Mouse (Mus musculus): ENCODE measurements around the gene Xlr4b. TPM values are rescaled to one million over a fixed set of nuclear protein-coding genes. Genes with fewer than 3 reads are reported as not detected.

Gene Xlr4b
- 1 to 10 TPM in 1 of 2 experiments, not detected in 1; 3.1 TPM for total RNA-seq (2023)

GRCm38 (mm10) chrX:73213819-73214564, at the start of gene Xlr4b:
TSS of gene Xlr4b (plus strand) at chrX:73214333.

GRCm38 (mm10) chrX:73176889-73177288, 37.2 kb upstream of the Xlr4b start, which contains the start of gene Spin2d:
TSS of gene Spin2d (minus strand) at chrX:73176989.

GRCm38 (mm10) chrX:73191934-73192333, 22.2 kb upstream of the Xlr4b start, which contains the start of gene Xlr3b:
TSS of gene Xlr3b (plus strand) at chrX:73192207.

GRCm38 (mm10) chrX:73227914-73228605, 13.9 kb downstream of the Xlr4b start, which contains the start of gene F8a:
TSS of gene F8a (plus strand) at chrX:73228291.

GRCm38 (mm10) chrX:73242821-73243325, 28.7 kb downstream of the Xlr4b start, which contains the start of gene Xlr4c:
TSS of gene Xlr4c (minus strand) at chrX:73243130.

GRCm38 (mm10) chrX:73265270-73265669, 51.1 kb downstream of the Xlr4b start, which contains the start of gene Xlr3c:
TSS of gene Xlr3c (minus strand) at chrX:73265390.

Other genes with a start within 250 kb of the Xlr4b start
- gene Zfp185, start 227.0 kb upstream of the Xlr4b start, total RNA-seq (2023): under 1 TPM in 1 of 2 experiments, not detected in 1; 0.11 TPM
- under 1 TPM; 0.44 to 0.75 TPM for gene Pnma5, start 177.2 kb upstream of the Xlr4b start, total RNA-seq (2023)
- not detected for gene Pnma3, start 149.5 kb upstream of the Xlr4b start, total RNA-seq (2023)
- gene Xlr4a, start 131.9 kb upstream of the Xlr4b start, total RNA-seq (2023): 1 to 10 TPM in 1 of 2 experiments, under 1 TPM in 1; 0.48 to 2.6 TPM
- gene Xlr3a, start 117.2 kb upstream of the Xlr4b start, total RNA-seq (2023): not detected
- gene Gm14685, start 97.3 kb upstream of the Xlr4b start, total RNA-seq (2023): under 1 TPM in 1 of 2 experiments, not detected in 1; 0.20 TPM
- gene Xlr5b, start 65.5 kb upstream of the Xlr4b start, total RNA-seq (2023): not detected
- gene DXBay18, start 64.9 kb upstream of the Xlr4b start, total RNA-seq (2023): not detected
- gene Spin2d, start 37.3 kb upstream of the Xlr4b start, total RNA-seq (2023): not detected
- gene Xlr3b, start 22.1 kb upstream of the Xlr4b start, total RNA-seq (2023): 1 to 10 TPM in 1 of 2 experiments, under 1 TPM in 1; 0.26 to 2.4 TPM
- gene F8a, start 14.0 kb downstream of the Xlr4b start, total RNA-seq (2023): 1 to 10 TPM; 3.6 to 4.1 TPM
- gene Xlr4c, start 28.8 kb downstream of the Xlr4b start, total RNA-seq (2023): 1 to 10 TPM; 1.6 to 3.3 TPM
- gene Xlr3c, start 51.1 kb downstream of the Xlr4b start, total RNA-seq (2023): not detected
- gene Xlr5a, start 78.6 kb downstream of the Xlr4b start, total RNA-seq (2023): not detected
- not detected for gene Xlr5c, start 78.6 kb downstream of the Xlr4b start, total RNA-seq (2023)
- gene Gm45015, start 122.5 kb downstream of the Xlr4b start, total RNA-seq (2023): not detected
- 1 to 10 TPM; 4.6 to 7.0 TPM for gene Zfp275, start 128.3 kb downstream of the Xlr4b start, total RNA-seq (2023)
- gene Gm18336, start 184.4 kb downstream of the Xlr4b start, total RNA-seq (2023): not detected
- not detected for gene Zfp92, start 196.8 kb downstream of the Xlr4b start, total RNA-seq (2023)
- gene Trex2, start 221.0 kb downstream of the Xlr4b start, total RNA-seq (2023): not detected
- gene Haus7, start 244.7 kb downstream of the Xlr4b start, total RNA-seq (2023): 1 to 10 TPM; 8.5 to 9.3 TPM

Measured in neutrophil, adult 83 days (primary cell).